Mouse (Mus musculus): ENCODE measurements around the gene March8. TPM values are rescaled to one million over a fixed set of nuclear protein-coding genes. Genes with fewer than 3 reads are reported as not detected.

Gene March8
- polyA plus RNA-seq, 1 experiment from 2014 or later = 18.4 TPM

DNA sequence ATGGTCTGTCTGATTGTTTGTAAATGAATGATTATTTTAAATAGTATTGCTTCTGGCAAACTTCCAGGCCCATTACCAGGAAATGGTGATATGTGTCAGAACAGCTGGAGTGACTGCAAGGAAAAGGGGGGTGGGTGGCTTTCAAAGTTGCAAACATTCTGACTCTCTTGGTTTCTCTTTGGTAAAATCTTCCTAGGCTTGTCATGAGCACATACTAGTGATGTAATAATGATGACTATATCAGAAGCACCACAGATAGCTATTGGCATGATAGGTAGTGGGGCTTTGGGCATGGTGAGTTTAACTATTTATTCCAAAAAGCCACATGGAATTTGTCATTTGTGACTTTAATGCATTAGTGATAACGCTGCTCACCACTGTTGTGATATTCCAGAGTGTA, 36.3 kb downstream of the March8 start:
- no peak overlapping the region for H3K4me3 ChIP-seq
- no peak overlapping the region for H3K27ac ChIP-seq
- H3K27me3 ChIP-seq = no peaks in the 10 kb centered on the region
- 0 out of 2 replicates have a peak, but pooled peaks cover 3% of the 10 kb centered on the region for H3K36me3 ChIP-seq
- no peaks in the 10 kb centered on the region for H3K9me3 ChIP-seq
- ATAC-seq (ENCODE audit: insufficient number of reproducible peaks, insufficient read depth, low FRiP score, low TSS enrichment, low read depth) = no peak
- no peaks in the 10 kb centered on the region for H3K4me1 ChIP-seq
- no peak overlapping the region for H3K9ac ChIP-seq
- 92% methylated on average over 1 of the region's 1 CpGs for WGBS
- H3K4me2 ChIP-seq = no peak overlapping the region

- Histone ChIP-seq H3K4me1 (no peaks in the 10 kb centered on the region), H3K4me3 (no peak overlapping the region), H3K27ac (no peak overlapping the region), H3K4me2 (no peak overlapping the region), H3K9ac (no peak overlapping the region), H3K9me3 (no peaks in the 10 kb centered on the region), H3K27me3 (no peaks in the 10 kb centered on the region), H3K36me3 (0 out of 2 replicates have a peak, but pooled peaks cover 3% of the 10 kb centered on the region)
- no peak for ATAC-seq (ENCODE audit: insufficient number of reproducible peaks, insufficient read depth, low FRiP score, low TSS enrichment, low read depth)
Measured at GRCm38 (mm10) chr6:116374618-116375017, 36.8 kb downstream of the March8 start.

GRCm38 (mm10) chr6:116378892-116379291, 41.1 kb downstream of the March8 start:
- 90% methylated on average over 7 of the region's 7 CpGs for WGBS
- H3K27ac ChIP-seq = no peak overlapping the region
- H3K4me1 ChIP-seq = peaks cover 3% of the 10 kb centered on the region; the same call in 1 of the 2 replicates
- no peak overlapping the region for H3K4me3 ChIP-seq
- H3K27me3 ChIP-seq = no peaks in the 10 kb centered on the region
- ATAC-seq (ENCODE audit: insufficient number of reproducible peaks, insufficient read depth, low FRiP score, low TSS enrichment, low read depth) = no peak
- H3K9me3 ChIP-seq = no peaks in the 10 kb centered on the region
- H3K36me3 ChIP-seq = 0 out of 2 replicates have a peak, but pooled peaks cover 3% of the 10 kb centered on the region
- H3K4me2 ChIP-seq = no peak overlapping the region
- H3K9ac ChIP-seq = no peak overlapping the region

GRCm38 (mm10) chr6:116380157-116380556, 42.3 kb downstream of the March8 start:
- no peak for ATAC-seq (ENCODE audit: insufficient number of reproducible peaks, insufficient read depth, low FRiP score, low TSS enrichment, low read depth)
- 55% methylated on average over 3 of the region's 3 CpGs for WGBS
- Histone ChIP-seq H3K27ac (no peak overlapping the region), H3K9me3 (no peaks in the 10 kb centered on the region), H3K27me3 (no peaks in the 10 kb centered on the region), H3K9ac (no peak overlapping the region), H3K4me3 (no peak overlapping the region), H3K4me2 (no peak overlapping the region), H3K36me3 (0 out of 2 replicates have a peak, but pooled peaks cover 3% of the 10 kb centered on the region), H3K4me1 (peaks cover 4% of the 10 kb centered on the region)

DNA sequence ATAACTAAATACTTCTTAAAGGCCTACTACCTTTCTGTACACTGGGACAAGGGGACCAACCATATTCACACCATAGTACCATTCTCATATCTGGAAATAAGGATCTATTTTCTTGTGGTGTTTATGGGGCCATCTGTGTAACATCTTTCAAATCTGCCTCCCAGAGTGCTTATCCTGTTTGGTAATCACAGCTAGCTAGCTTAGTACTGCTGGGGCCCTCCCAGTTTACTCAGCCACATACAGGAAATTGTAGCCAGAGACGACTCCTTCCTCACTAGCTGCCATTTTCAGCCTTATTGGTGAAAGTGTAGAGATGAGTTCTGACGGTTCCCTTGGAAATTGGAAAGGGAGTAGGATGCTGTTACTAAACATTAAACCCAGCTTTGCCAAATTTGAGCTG, 43.8 kb downstream of the March8 start:
- no peak overlapping the region for H3K4me3 ChIP-seq
- no peak overlapping the region for H3K27ac ChIP-seq
- no peaks in the 10 kb centered on the region for H3K9me3 ChIP-seq
- peaks cover 14% of the 10 kb centered on the region for H3K4me1 ChIP-seq
- no peak overlapping the region for H3K4me2 ChIP-seq
- 0 out of 2 replicates have a peak, but pooled peaks cover 3% of the 10 kb centered on the region for H3K36me3 ChIP-seq
- no peak overlapping the region for H3K9ac ChIP-seq
- WGBS = 50% methylated on average over 2 of the region's 2 CpGs
- ATAC-seq (ENCODE audit: insufficient number of reproducible peaks, insufficient read depth, low FRiP score, low TSS enrichment, low read depth) = no peak
- no peaks in the 10 kb centered on the region for H3K27me3 ChIP-seq

DNA sequence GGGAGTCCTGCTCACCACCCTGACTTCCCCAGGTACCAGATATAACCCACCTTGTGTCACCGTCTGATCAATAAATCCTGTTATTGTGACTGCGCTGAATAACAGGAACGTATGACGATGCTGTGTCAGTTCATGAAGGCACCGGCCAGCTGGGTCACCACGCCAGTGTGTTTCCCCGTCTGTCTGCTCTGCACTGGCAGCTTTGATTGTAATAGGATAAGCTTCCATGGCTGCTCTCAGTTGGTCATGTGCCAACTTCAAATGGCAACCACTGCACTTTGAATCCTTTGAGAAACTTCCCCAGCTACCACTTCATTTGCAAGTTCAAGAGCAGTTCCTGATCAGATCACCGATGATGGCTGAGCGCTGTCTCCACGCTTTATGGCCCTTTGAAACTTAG, 45.8 kb downstream of the March8 start:
- no peak overlapping the region for H3K9ac ChIP-seq
- no peak overlapping the region for H3K4me3 ChIP-seq
- H3K4me1 ChIP-seq = peaks cover 14% of the 10 kb centered on the region
- ATAC-seq (ENCODE audit: insufficient number of reproducible peaks, insufficient read depth, low FRiP score, low TSS enrichment, low read depth) = no peak
- H3K36me3 ChIP-seq = no peaks in the 10 kb centered on the region
- WGBS = 81% methylated on average over 10 of the region's 10 CpGs
- H3K4me2 ChIP-seq = no peak overlapping the region
- H3K27ac ChIP-seq = no peak overlapping the region
- H3K9me3 ChIP-seq = no peaks in the 10 kb centered on the region
- H3K27me3 ChIP-seq = no peaks in the 10 kb centered on the region

DNA sequence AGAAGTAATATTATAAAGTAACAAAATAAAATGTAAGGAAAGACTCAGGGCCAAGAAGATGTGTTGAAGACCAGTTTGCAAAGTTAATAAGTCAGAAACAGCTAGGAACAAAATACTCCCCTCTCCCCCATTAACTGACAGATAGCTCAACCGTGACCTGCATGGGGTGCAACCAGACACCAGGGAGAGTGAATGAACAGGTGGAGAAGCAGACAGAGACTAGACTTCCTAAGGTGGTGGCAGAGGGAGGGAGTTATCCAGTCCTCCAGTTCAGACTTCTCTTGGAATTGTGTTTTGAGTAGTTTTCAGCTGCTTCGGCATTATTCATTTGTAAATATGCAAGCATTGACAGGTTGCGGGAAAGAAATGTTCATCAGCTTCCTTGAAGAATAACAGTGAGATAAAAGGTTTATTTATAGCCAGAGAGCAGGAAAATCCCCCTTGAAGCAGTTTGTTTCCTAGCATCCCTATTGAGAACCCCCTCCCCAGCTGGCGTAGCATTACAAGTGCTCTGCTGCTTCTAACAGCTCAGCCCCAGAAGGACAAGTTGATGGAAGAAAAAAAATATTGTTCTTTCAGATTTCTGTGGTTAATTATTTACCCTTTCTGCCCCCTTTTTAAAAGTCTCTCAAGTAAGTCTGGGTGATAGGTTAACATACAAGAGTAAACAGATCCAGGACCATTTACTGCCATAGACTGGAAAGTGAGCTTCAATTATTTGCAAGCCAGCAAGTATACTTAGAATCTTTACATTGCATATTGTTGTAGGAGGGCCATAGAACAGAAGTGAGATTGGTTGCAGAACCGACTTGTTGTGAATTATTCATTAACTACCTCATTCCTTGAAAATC, 47.6 kb downstream of the March8 start:
- Histone ChIP-seq H3K36me3 (no peaks in the 10 kb centered on the region), H3K4me3 (no peak overlapping the region), H3K4me1 (peaks cover 14% of the 10 kb centered on the region), H3K4me2 (no peak overlapping the region), H3K27me3 (no peaks in the 10 kb centered on the region), H3K9me3 (no peaks in the 10 kb centered on the region), H3K9ac (no peak overlapping the region), H3K27ac (no peak overlapping the region)
- WGBS = 40% methylated on average over 5 of the region's 5 CpGs
- ATAC-seq (ENCODE audit: insufficient number of reproducible peaks, insufficient read depth, low FRiP score, low TSS enrichment, low read depth) = no peak

- no peak overlapping the region for H3K27ac ChIP-seq
- no peaks in the 10 kb centered on the region for H3K9me3 ChIP-seq
- 27% methylated on average over 4 of the region's 4 CpGs for WGBS
- H3K36me3 ChIP-seq = no peaks in the 10 kb centered on the region
- peaks cover 14% of the 10 kb centered on the region for H3K4me1 ChIP-seq
- H3K9ac ChIP-seq = no peak overlapping the region
- H3K4me2 ChIP-seq = no peak overlapping the region
- no peak for ATAC-seq (ENCODE audit: insufficient number of reproducible peaks, insufficient read depth, low FRiP score, low TSS enrichment, low read depth)
- H3K27me3 ChIP-seq = no peaks in the 10 kb centered on the region
- H3K4me3 ChIP-seq = no peak overlapping the region
Measured at GRCm38 (mm10) chr6:116386045-116386415, 48.2 kb downstream of the March8 start.

DNA sequence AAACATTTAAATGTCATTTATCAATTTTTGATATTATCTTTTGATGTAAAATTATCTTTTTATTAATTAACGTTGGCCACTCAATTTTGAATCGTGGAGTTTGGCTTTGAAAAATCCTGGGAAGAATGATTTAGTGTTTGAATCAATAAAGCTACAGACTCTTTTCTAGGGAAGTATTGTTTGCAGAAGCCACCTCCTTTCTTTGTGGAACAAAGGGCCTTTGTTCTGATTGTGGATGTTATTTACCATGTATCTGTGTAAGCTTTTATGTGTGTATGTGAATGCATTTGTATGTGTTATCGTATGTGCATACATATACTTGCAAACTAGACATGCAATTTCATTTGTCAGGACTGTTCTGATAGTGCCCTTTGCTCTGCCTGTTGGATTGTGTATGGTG, 48.7 kb downstream of the March8 start:
- Histone ChIP-seq H3K27me3 (no peaks in the 10 kb centered on the region), H3K9ac (no peak overlapping the region), H3K36me3 (no peaks in the 10 kb centered on the region), H3K9me3 (no peaks in the 10 kb centered on the region), H3K4me3 (no peak overlapping the region), H3K27ac (no peak overlapping the region), H3K4me2 (no peak overlapping the region), H3K4me1 (peaks cover 14% of the 10 kb centered on the region)
- WGBS = 69% methylated on average over 3 of the region's 3 CpGs
- ATAC-seq (ENCODE audit: insufficient number of reproducible peaks, insufficient read depth, low FRiP score, low TSS enrichment, low read depth) = no peak

- Histone ChIP-seq H3K4me2 (no peak overlapping the region), H3K27ac (no peak overlapping the region), H3K4me1 (peaks cover 14% of the 10 kb centered on the region), H3K4me3 (no peak overlapping the region), H3K9ac (no peak overlapping the region), H3K36me3 (no peaks in the 10 kb centered on the region), H3K27me3 (no peaks in the 10 kb centered on the region), H3K9me3 (no peaks in the 10 kb centered on the region)
- whole genome bisulfite sequencing = 98% methylated on average over 1 of the region's 1 CpGs
- no peak for ATAC-seq (ENCODE audit: insufficient number of reproducible peaks, insufficient read depth, low FRiP score, low TSS enrichment, low read depth)
Measured at GRCm38 (mm10) chr6:116388068-116388467, 50.2 kb downstream of the March8 start.

GRCm38 (mm10) chr6:116389481-116389880, 51.7 kb downstream of the March8 start:
- Histone ChIP-seq H3K4me3 (no peak overlapping the region), H3K4me2 (no peak overlapping the region), H3K9me3 (no peaks in the 10 kb centered on the region), H3K27ac (no peak overlapping the region), H3K9ac (no peak overlapping the region), H3K36me3 (no peaks in the 10 kb centered on the region), H3K27me3 (no peaks in the 10 kb centered on the region), H3K4me1 (peaks cover 11% of the 10 kb centered on the region)
- no peak for ATAC-seq (ENCODE audit: insufficient number of reproducible peaks, insufficient read depth, low FRiP score, low TSS enrichment, low read depth)

GRCm38 (mm10) chr6:116394916-116395648, 57.3 kb downstream of the March8 start:
- Histone ChIP-seq H3K4me1 (no peaks in the 10 kb centered on the region), H3K4me2 (no peak overlapping the region), H3K27ac (no peak overlapping the region), H3K4me3 (no peak overlapping the region), H3K27me3 (no peaks in the 10 kb centered on the region), H3K36me3 (no peaks in the 10 kb centered on the region), H3K9ac (no peak overlapping the region), H3K9me3 (no peaks in the 10 kb centered on the region)
- WGBS = 82% methylated on average over 2 of the region's 2 CpGs
- ATAC-seq (ENCODE audit: insufficient number of reproducible peaks, insufficient read depth, low FRiP score, low TSS enrichment, low read depth) = no peak

Measured in embryonic facial prominence, embryonic 13.5 days (tissue).